Mouse (Mus musculus): ENCODE results near the gene T2.
"Not testable (repeated sequence)": the region's sequence is repeated elsewhere in the genome, so short reads cannot be mapped to it uniquely, and the experiment has no call there.

T2 gene

DNA sequence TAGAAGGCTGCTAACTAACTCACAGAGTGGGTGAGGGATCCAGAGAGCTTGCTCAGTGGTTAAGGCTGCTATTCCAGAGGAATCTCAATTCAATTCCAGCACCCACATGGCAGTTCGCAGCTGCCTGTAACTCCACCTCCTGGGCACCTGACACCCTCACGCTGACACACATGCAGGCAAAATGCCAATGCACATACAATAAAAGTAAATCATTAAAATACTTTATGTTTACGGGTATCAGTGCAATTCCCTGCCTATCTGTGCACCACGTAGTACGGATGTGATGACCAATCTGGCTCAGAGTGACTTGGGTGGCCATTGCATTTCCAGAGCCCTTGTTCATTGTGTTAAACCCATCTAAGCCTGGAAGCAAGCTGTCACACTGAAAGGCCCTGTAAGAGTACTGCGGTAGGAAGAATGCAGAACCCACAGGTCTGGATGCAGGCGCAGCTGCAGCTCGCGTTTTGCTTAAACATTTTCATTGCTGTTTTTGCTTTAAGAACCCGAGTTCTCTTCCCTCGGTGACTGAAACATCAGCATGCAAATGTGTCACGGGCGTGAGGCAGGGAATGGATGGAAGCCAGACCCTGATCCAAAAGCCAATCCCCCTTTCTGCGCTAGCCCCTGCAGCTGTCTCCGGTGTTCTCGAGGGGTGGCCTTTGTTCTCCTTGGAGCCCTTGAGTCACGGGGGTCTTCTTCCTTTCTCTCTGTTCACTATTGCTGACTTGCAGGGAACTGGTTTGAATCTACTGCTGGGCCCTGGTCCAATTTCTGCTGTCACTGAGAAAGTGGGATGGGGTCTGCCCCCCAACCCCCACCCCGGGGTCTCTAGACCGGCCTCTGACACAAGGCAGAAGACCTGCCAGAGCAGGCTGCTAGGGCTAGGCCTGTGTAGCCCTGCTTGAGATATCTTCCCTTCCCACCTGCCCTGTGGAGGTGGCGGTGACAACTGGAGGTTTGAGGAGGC lies 12.0 kb downstream of the T2 start:
- DNase-seq (ENCODE audit: low spot score in 2 of 2) = peak in 1 of 2 experiments; percentile 9

DNA sequence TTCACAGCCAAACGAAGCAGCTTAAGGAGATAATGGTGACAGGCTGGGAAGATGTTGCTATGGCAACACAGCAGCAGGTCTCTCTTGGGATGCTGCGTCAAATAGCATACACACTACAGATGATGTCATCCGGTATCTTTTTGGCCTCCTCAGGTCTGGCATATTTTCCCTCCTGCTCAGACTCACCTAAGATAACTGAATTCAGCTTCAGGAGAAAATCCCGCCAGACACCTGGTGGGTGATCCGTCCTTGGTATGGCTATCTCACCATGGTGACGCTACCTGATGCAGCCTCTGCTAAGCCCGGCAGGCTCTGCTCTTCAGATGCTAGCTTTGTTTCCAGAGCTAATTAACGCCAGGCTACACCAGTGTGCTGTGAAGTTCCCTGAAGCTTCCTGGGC lies 12.8 kb downstream of the T2 start:
- no peak for DNase-seq (ENCODE audit: low spot score in 2 of 2)

DNA sequence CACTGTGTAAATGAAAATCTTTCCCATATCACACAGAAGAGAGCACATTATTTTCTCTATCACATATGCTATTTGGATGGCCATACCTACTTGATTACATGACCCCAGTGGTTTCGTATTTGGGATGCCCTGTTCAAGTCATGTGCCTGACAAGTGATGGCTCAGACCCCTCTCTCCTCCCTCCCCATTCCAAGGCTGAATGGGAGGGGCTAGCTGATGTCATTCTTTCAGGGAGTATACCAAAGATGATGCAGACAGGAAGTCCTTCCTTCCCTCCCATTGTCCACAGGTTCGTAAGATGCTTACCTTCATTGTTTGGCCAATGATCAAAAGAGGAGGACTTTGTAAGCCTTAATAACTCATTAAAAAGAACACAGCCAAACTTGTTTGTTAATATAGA lies 13.4 kb downstream of the T2 start:
- DNase-seq (ENCODE audit: low spot score in 2 of 2) = no peak

- DNase-seq (ENCODE audit: low spot score in 2 of 2) = no peak
Observed at GRCm38 (mm10) chr17:8370634-8371229, 14.9 kb downstream of the T2 start.

DNA sequence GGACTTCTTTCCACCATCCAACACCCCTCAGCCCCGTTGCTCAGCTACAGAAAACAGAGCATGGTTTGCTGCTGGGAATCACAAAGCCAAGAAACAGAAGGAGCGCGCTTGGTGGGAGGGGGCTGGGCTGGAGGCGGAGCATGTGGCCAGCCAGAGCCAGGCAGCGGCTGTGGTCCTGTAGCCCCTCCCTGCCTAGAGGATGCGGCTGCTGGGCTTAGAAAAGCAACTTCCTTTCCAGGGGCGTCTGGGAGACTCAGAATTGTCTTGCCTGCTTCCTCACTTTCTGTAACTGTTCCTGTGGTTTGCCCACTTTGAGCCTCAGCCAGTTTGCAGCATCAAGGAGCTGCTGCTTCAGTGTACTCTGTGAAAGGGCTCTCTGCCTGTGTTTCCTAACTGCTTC lies 16.0 kb downstream of the T2 start:
- no peak for DNase-seq (ENCODE audit: low spot score in 2 of 2)

- DNase-seq (ENCODE audit: low spot score in 2 of 2) = peak; percentile 36 to 59
Observed at GRCm38 (mm10) chr17:8372286-8373046, 16.7 kb downstream of the T2 start.

DNA sequence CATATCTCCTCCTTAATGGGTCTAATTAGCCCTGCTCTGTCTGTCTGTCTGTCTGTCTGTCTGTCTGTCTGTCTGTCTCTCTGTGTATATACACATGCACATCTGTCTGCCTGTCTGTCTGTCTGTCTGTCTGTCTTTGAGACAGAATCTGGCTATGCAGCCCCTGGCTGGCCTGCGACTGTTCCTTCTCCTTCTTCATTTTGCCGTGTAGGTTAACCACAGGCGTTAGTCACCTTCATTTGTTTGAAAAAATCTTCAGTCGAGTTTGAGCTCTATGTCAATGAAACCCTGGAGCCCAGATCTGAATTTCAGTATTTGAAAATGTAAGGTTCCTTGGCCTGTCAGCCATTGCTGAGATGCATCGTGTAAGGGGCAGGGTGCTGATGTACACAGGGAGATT lies 21.5 kb downstream of the T2 start:
- no peak for DNase-seq (ENCODE audit: low spot score in 2 of 2)

- no peak for DNase-seq (ENCODE audit: low spot score in 2 of 2)
Observed at GRCm38 (mm10) chr17:8385441-8385840, 29.6 kb downstream of the T2 start.

DNA sequence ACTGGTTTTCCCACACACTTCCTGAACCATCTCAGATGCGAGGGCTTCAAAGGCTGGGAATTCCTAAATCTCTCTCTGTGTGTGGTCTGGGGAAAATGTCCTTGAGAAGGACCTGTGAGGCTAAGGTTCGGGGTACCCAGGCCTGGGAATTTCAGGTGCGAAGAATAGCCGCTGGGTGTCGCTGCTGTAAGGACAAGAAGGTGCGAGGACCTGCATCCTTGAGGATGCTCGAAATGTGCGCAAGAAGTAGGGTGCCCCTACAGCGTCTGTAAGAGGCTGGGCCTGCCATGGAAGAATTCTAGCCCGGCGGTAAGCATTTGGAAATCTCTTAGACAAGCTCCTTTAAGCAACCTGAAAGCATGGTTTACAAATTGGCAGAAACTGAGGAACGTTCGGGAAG lies 32.7 kb downstream of the T2 start:
- no peak for DNase-seq (ENCODE audit: low spot score in 2 of 2)

DNA sequence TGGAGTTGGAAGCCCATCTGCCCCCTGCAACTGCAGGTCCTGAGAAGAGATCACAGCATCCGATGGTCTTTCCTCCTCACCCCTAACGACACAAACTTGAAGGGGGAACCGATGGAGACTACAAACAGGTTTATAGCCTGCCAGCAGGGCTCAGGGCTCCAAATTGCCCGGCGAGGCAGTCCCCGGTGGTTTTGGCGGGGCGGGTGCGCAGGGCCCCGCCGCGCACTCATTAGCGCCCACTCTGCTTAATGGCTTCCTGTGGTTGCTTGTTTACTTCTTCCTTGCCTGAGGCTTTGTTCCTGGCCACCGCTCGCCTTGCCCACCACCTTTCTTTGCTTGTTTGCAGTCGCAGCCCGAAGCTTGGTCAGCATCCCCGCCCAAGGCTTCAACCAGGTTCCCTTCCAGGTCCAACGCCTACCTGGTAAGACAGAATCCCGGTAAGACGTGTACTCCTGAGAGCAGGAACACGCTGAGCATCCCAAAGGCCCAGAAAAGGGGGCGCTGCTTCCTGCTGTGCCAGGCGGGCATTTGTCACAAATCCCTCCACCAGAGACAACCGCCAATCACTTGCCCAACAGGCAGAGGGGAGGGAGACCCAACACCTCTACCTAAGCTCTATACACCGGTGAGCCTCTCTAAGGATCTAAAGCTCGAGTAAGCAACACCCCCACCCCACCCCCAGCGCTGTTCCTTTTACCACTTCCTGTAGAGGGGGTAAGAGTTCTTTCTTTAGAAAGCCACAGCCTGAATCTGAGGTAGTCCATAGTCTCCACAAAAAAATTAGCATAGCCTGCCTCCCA lies 33.4 kb downstream of the T2 start:
- DNase-seq (ENCODE audit: low spot score in 2 of 2) = no peak

GRCm38 (mm10) chr17:8389790-8390095 lies 34.0 kb downstream of the T2 start:
- no peak for DNase-seq (ENCODE audit: low spot score in 2 of 2)

DNA sequence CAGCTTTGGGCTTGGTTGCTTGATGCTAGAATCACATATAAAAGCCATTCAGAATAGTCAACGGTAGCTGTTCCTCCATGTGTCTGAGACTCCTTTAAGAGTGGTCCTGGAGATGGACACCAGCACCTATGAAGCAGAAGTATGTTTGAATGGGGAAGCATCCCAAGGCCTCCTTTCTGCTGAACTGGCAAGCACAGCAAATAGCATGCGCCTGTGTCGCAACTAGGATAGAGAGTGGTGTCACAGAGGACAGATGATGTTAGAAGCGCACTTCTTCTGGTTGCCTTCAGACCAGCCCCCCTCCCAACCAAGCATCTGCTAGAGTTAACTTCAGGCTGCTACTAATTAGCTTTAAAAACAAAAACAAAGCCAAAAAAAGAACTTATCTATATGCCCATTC lies 34.7 kb downstream of the T2 start:
- no peak for DNase-seq (ENCODE audit: low spot score in 2 of 2)

- no peak for DNase-seq (ENCODE audit: low spot score in 2 of 2)
Observed at GRCm38 (mm10) chr17:8396371-8396770, 40.6 kb downstream of the T2 start.

DNA sequence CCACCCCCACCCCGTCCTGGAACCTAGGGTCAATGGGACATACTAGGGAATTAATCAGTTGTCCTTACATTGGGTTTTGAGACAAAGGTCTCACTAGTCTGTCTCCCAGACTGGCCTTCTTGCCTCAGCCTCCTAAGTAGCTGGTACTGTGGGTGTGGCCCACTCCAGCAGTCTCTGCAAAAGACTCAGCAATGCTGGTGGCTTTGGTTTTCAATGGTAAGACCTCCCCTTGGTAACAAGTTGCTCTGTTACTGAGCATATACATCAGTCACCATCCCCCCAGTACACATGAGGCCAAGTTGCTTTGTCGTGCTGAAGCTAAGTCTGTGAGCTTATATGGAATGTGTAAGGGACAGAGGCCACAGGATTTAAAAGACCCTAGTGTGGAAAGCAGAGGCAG lies 42.2 kb downstream of the T2 start:
- DNase-seq (ENCODE audit: low spot score in 2 of 2) = no peak

DNA sequence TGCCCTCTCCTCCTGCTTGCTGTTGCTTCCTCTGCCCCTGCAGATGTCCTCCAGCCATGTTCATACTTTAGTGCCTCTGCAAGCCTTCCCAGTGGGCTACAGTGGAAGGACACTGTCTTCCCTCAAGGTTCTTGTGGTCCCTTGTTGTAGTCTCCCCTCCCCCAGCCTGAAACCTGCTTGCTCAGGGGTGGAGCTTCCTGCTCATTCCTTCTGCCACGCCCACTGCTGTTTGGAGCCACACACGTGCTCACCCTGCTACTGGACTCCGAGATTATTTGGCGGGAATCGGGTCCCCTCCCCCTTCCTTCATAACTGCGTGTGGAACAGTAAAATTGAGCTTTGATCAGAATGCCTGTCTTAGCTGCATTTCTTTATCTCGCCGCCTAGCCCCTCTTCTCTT lies 48.1 kb downstream of the T2 start:
- not testable (repeated sequence) for DNase-seq (ENCODE audit: low spot score in 2 of 2)

DNA sequence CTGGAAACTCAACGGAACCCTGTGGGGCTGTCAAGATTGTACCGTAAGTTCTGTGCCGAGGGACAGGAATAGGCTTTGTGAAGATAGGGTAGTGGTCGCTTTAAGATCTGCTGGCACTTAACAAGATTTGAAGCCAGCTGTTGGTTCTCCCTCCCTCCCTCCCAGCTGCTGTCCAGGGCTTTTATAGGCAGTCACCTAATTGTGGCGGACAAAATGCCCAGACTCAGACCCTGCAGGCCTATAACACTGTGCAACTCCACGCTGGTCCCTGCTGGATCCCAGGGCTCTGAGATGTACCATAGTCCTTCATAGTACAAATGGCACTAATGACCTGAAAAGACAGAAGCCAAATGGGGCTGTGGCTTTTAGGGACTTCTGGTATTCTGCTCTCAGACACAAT lies 50.5 kb downstream of the T2 start:
- no peak for DNase-seq (ENCODE audit: low spot score in 2 of 2)

GRCm38 (mm10) chr17:8408002-8408401 lies 52.2 kb downstream of the T2 start:
- DNase-seq (ENCODE audit: low spot score in 2 of 2) = not testable (repeated sequence)

GRCm38 (mm10) chr17:8408589-8409295 lies 53.0 kb downstream of the T2 start:
- DNase-seq (ENCODE audit: low spot score in 2 of 2) = no peak

DNA sequence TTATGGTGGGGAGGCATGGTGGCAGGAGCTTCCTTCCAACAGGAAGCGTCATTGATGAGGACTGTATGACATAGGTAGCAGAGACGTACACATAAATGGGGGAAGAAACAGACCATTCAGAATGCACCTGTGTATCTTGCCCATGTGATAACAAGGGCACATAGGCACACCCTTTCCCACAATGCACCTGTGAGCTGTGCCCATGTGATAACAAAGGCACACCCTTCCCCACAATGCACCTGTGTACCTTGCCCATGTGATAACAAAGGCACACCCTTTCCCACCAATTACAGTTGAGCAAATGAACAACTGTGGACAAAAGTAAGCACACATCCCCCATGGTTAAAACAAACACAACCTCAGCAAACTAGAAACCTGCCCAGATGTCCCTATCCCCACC lies 54.5 kb downstream of the T2 start:
- DNase-seq (ENCODE audit: low spot score in 2 of 2) = no peak

GRCm38 (mm10) chr17:8413656-8414055 lies 57.9 kb downstream of the T2 start:
- no peak for DNase-seq (ENCODE audit: low spot score in 2 of 2)

DNA sequence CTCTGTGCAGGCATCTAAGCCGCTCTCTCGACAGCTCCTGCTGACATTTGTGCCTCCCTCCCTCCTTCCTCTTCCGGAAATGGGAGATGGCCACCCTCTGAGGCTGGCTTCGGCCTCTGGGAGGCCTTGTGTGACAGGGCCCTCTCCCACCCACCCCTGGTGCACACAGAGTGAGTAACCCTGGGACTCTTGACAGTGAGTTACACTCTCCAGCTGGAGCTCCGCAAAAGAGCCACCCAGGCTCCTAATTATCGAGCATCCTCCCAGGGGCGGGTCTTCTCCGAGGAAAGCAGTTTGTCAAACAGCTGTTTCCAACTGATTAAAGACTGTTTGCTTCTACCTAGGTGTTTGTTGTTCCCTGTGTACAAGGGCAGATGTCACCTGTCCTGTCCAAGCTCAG lies 59.7 kb downstream of the T2 start:
- no peak for DNase-seq (ENCODE audit: low spot score in 2 of 2)

Measured in urinary bladder, adult 18-20 months (tissue).